Mouse (Mus musculus) hematopoietic stem cell, adult 5-6 weeks (primary cell): ENCODE results near the gene Timm17a. TPM values are rescaled to one million over a fixed set of nuclear protein-coding genes. Genes with fewer than 3 reads are reported as not detected.

Source experiments
- total RNA-seq: library from RNA; stranded (forward); fragments of 172-1452, 232-1000 nt; gene quantifications from 2 replicates; pipeline ENCODE4 v1.2.3, GENCODE M21; 2017

Gene Timm17a
- total RNA-seq, 1 experiment from 2014 or later, result 42.1 TPM

Other genes with a start within 250 kb of the Timm17a start
- gene Lgr6, start 208.5 kb downstream of the Timm17a start, total RNA-seq, result not detected in 2 replicates
- gene Ptpn7, start 181.1 kb downstream of the Timm17a start, total RNA-seq, result 78.6 and 80.0 TPM in 2 replicates
- 22.3 and 24.4 TPM in 2 replicates for gene Arl8a, start 167.0 kb downstream of the Timm17a start, total RNA-seq
- not detected in 2 replicates for gene Gpr37l1, start 146.1 kb downstream of the Timm17a start, total RNA-seq
- gene Elf3, start 55.2 kb downstream of the Timm17a start, total RNA-seq, result not detected in 2 replicates
- 31.6 and 57.2 TPM in 2 replicates for gene Rnpep, start 29.7 kb downstream of the Timm17a start, total RNA-seq
- not detected in 2 replicates for gene Lmod1, start 11.0 kb upstream of the Timm17a start, total RNA-seq
- not detected in 2 replicates for gene Shisa4, start 61.5 kb upstream of the Timm17a start, total RNA-seq
- 36.1 and 61.9 TPM in 2 replicates for gene Ipo9, start 116.7 kb upstream of the Timm17a start, total RNA-seq